Mouse (Mus musculus) ES-Bruce4 (cell line): Measurements from ENCODE around the gene Prkce. TPM values are rescaled to one million over a fixed set of nuclear protein-coding genes. Genes with fewer than 3 reads are reported as not detected.

Source experiments
- H3K27ac ChIP-seq: 2 replicates; pipeline ENCODE4 v1.5.1; 2012; ENCODE audit warnings: low read length, inconsistent platforms; ENCODE audit not compliant: insufficient read depth
- H3K27me3 ChIP-seq: 2 replicates; pipeline ENCODE4 v1.6.1; 2012; ENCODE audit warnings: mild to moderate bottlenecking, low read length, inconsistent platforms; ENCODE audit not compliant: control insufficient read depth, poor library complexity, insufficient read depth, severe bottlenecking
- H3K36me3 ChIP-seq: 2 replicates; pipeline ENCODE4 v1.6.1; 2012; ENCODE audit warnings: inconsistent platforms, mild to moderate bottlenecking, low read length, moderate library complexity; ENCODE audit not compliant: control insufficient read depth, poor library complexity, insufficient read depth, severe bottlenecking
- H3K4me1 ChIP-seq: one replicate; pipeline ENCODE4 v1.8.1; 2011; ENCODE audit warnings: low read length; ENCODE audit not compliant: control insufficient read depth, insufficient read depth
- H3K4me3 ChIP-seq: 2 replicates; pipeline ENCODE4 v1.5.1; 2011; ENCODE audit warnings: low read depth, mild to moderate bottlenecking, low read length
- H3K9ac ChIP-seq: 2 replicates; pipeline ENCODE4 v1.6.1; 2012; ENCODE audit warnings: low read depth, mild to moderate bottlenecking, inconsistent platforms; ENCODE audit not compliant: poor library complexity, severe bottlenecking
- H3K9me3 ChIP-seq: replicated peaks from 2 replicates; pipeline ENCODE4 v1.6.1; 2012; ENCODE audit warnings: mild to moderate bottlenecking, low read length, inconsistent platforms; ENCODE audit not compliant: control insufficient read depth, poor library complexity, insufficient read depth, severe bottlenecking
- CTCF ChIP-seq: IDR thresholded peaks from one replicate; pipeline ENCODE4 v1.8.1; 2011; ENCODE audit warnings: low read depth, low read length
- EP300 ChIP-seq: IDR thresholded peaks from 2 replicates; pipeline ENCODE4 v1.6.1; 2011; ENCODE audit warnings: low read depth, low read length; ENCODE audit not compliant: insufficient read depth
- POLR2A ChIP-seq: IDR thresholded peaks from one replicate; pipeline ENCODE4 v1.8.1; 2011; ENCODE audit warnings: low read length; ENCODE audit not compliant: insufficient read depth
- polyA plus RNA-seq: library from polyadenylated mRNA; stranded (reverse); fragments of >200 nt; gene quantifications from 2 replicates; pipeline ENCODE4 v1.2.4, GENCODE M21; 2011; ENCODE audit warnings: low read depth; ENCODE audit not compliant: missing spikeins, insufficient read depth, insufficient read length

The Prkce gene
- polyA plus RNA-seq, 1 experiment: 4.3 TPM

DNA sequence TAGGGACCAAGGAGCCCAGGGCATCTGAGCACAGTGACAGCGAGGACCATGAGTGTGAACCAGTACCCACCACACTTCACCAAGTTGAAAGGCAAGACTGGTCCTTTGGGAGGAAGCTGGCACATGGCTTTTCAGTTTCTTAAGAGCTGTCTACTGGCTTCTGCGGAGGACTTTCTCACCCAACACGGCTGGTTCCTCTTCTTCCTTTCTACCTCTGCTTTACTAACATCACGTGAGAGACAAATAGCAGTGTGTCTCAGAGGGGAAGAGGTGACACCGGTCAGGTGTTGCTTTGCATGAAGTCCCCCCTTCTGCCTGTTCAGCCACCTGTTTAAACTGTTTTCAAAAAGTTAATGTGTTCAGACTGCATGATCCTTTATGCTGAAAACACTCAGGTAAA, 359.7 kb downstream of the Prkce start:
- no peaks in the 10 kb centered on the region for H3K27me3 ChIP-seq
- TF ChIP-seq POLR2A (no peak), CTCF (no peak), EP300 (no peak)
- H3K4me1 ChIP-seq: no peaks in the 10 kb centered on the region
- no peak overlapping the region for H3K9ac ChIP-seq
- H3K9me3 ChIP-seq: no peaks in the 10 kb centered on the region
- no peak overlapping the region for H3K4me3 ChIP-seq
- H3K27ac ChIP-seq: no peak overlapping the region
- H3K36me3 ChIP-seq: no peaks in the 10 kb centered on the region

DNA sequence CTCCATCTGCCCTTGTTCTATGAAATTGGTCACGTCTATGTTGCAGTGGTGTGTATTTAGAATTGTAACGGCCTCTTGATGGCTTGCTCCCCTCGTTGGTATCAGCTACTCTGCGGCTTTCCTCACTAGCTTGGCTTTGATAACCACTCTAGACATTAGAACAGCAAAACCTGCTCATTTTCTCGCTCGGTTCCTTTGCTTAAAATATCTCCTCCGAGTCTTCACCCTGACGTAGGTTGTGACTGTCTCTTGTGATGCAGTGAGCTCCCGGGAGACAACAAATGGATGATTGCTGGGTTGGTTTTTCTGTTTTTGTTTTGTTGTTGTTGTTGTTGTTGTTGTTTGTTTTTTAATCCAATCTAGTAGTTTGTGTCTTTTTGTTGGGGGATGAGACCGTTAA, 361.4 kb downstream of the Prkce start:
- H3K27ac ChIP-seq: no peak overlapping the region
- H3K36me3 ChIP-seq: no peaks in the 10 kb centered on the region
- H3K27me3 ChIP-seq: no peaks in the 10 kb centered on the region
- TF ChIP-seq POLR2A (no peak), EP300 (no peak), CTCF (no peak)
- H3K4me1 ChIP-seq: no peaks in the 10 kb centered on the region
- H3K9me3 ChIP-seq: no peaks in the 10 kb centered on the region
- H3K4me3 ChIP-seq: no peak overlapping the region
- H3K9ac ChIP-seq: no peak overlapping the region

DNA sequence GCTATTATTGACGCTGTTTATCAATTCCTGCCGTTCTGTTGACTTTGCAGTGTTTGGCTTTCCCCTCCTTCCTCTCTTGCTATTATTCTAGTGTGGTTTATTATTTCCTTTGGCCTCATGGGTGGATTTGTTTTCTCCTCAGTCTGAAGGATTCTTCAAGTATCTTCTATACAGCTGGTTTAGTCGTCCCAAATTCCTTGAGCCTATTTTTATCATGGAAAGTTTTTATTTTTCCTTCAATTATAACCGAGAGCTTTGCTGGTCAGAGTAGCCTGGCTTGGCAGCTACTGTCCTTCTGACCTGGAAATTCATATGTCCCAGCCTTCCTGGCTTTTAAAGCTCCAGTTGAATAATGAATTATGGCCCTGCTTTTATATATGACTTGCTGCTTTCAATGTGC, 361.8 kb downstream of the Prkce start:
- H3K4me1 ChIP-seq: no peaks in the 10 kb centered on the region
- no peaks in the 10 kb centered on the region for H3K36me3 ChIP-seq

DNA sequence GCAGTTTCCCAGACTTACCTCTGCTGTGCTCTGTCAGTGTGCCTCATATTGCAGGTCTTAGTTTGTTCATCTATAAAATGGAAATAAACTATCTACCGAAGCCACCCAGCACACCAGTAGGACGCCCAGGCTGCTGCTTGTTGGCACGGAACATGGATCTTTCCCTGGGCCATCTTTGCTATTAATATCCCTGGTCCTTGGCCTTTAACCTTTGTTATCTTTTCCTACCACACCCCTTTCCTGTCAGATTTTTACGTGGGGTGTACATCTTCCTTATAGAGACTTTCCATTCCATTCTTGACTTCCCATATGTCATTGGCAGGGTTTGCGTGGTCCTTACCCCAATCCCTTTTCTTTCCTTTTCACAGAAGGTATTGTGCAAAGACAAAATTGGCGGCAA, 363.6 kb downstream of the Prkce start:
- Histone ChIP-seq H3K4me1 (no peaks in the 10 kb centered on the region), H3K9me3 (no peaks in the 10 kb centered on the region), H3K27ac (no peak overlapping the region), H3K27me3 (no peaks in the 10 kb centered on the region), H3K4me3 (no peak overlapping the region), H3K9ac (no peak overlapping the region), H3K36me3 (no peaks in the 10 kb centered on the region)
- TF ChIP-seq EP300 (no peak), CTCF (no peak), POLR2A (no peak)

More for the DNA sequence above, 361.8 kb downstream of the Prkce start:
- no peak overlapping the region for H3K9ac ChIP-seq
- H3K27ac ChIP-seq: no peak overlapping the region
- no peak overlapping the region for H3K4me3 ChIP-seq
- H3K27me3 ChIP-seq: no peaks in the 10 kb centered on the region
- no peak for TF ChIP-seq POLR2A
- no peak for TF ChIP-seq EP300
- no peak for TF ChIP-seq CTCF
- H3K9me3 ChIP-seq: no peaks in the 10 kb centered on the region

DNA sequence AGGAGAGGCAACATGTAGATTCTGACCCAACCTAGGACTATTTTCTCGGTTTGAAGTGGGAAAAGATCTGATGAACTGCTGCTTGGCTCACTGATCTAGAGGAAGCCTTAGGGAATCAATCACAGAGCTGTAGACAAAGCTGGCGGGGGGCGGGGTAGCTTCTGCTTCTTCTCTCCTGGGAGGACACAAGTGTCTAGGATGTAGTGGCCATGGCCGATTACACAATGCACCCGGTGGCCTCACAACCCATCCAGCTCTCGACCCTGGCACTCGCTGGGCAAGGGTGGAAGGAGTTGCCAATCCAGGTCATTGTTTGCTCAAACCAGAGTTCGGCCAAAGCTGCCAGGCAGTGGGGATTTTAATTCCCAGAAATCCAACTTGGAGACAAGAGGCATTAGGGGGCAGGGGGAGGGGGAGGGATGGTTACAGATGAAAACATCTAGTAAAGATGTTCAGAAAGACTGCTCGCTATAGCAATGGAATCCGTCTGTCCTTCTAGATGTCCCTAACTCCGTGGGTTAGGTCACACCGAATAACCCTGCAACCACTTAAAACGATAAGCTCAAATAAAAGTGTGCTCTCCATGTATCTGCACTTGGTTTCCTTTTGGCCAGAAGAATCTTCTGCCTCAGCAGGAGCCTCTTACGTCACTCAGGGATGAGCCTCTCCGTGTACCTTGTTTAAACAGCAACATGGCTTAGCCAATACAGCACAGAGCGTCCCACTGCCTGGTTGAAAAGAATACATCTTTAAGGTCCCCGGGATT, 365.4 kb downstream of the Prkce start:
- Histone ChIP-seq H3K9me3 (no peaks in the 10 kb centered on the region), H3K27me3 (no peaks in the 10 kb centered on the region), H3K4me3 (no peak overlapping the region), H3K27ac (no peak overlapping the region), H3K36me3 (no peaks in the 10 kb centered on the region), H3K4me1 (no peaks in the 10 kb centered on the region), H3K9ac (no peak overlapping the region)
- TF ChIP-seq CTCF: no peak
- TF ChIP-seq EP300: no peak
- no peak for TF ChIP-seq POLR2A

DNA sequence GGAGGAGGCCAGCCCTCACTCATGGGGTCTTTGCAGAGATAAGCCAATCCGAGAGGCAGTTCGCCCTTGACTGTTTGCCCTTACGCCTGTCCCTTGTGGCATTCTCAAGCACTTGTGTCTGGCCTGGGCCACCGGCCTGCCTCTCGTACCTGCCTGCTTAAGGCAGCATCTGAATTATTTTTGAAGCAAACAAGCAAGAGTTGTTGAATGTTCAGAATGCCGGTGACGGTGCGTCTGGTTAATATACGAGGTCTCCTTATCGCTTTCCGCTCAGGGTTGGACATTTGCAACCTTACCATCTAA, 365.9 kb downstream of the Prkce start:
- TF ChIP-seq CTCF (no peak), POLR2A (no peak), EP300 (no peak)
- H3K36me3 ChIP-seq: no peaks in the 10 kb centered on the region
- H3K9ac ChIP-seq: no peak overlapping the region
- H3K27me3 ChIP-seq: no peaks in the 10 kb centered on the region
- no peak overlapping the region for H3K4me3 ChIP-seq
- H3K4me1 ChIP-seq: no peaks in the 10 kb centered on the region
- no peak overlapping the region for H3K27ac ChIP-seq
- H3K9me3 ChIP-seq: no peaks in the 10 kb centered on the region
